Mouse (Mus musculus): ENCODE data around the gene Plekhh1. TPM values are rescaled to one million over a fixed set of nuclear protein-coding genes. Genes with fewer than 3 reads are reported as not detected.
"Not testable (repeated sequence)": the region's sequence is repeated elsewhere in the genome, so short reads cannot be mapped to it uniquely, and the experiment has no call there.

Gene Plekhh1
- polyA plus RNA-seq, 1 experiment = 6.8 TPM

- TF ChIP-seq POLR2A (IDR thresholded peaks at IDR 0.05; ENCODE audit: borderline replicate concordance, extremely low read depth, insufficient read depth, insufficient read length, poor library complexity, severe bottlenecking) = no peak
- no peak for TF ChIP-seq CTCF (IDR thresholded peaks at IDR 0.05; ENCODE audit: borderline replicate concordance, extremely low read depth, insufficient read depth, insufficient read length)
- no peak for DNase-seq (ENCODE audit: low read depth)
These were observed 26.0 kb upstream of the Plekhh1 start for GRCm38 (mm10) chr12:79002978-79003377.

GRCm38 (mm10) chr12:79005456-79005855, 23.5 kb upstream of the Plekhh1 start:
- TF ChIP-seq CTCF (IDR thresholded peaks at IDR 0.05; ENCODE audit: borderline replicate concordance, extremely low read depth, insufficient read depth, insufficient read length) (no peak), POLR2A (IDR thresholded peaks at IDR 0.05; ENCODE audit: borderline replicate concordance, extremely low read depth, insufficient read depth, insufficient read length, poor library complexity, severe bottlenecking) (no peak)
- no peak for DNase-seq (ENCODE audit: low read depth)

GRCm38 (mm10) chr12:79006076-79006475, 22.9 kb upstream of the Plekhh1 start:
- no peak for DNase-seq (ENCODE audit: low read depth)
- TF ChIP-seq POLR2A (IDR thresholded peaks at IDR 0.05; ENCODE audit: borderline replicate concordance, extremely low read depth, insufficient read depth, insufficient read length, poor library complexity, severe bottlenecking) (no peak), CTCF (IDR thresholded peaks at IDR 0.05; ENCODE audit: borderline replicate concordance, extremely low read depth, insufficient read depth, insufficient read length) (no peak)

GRCm38 (mm10) chr12:79006478-79007125, 22.4 kb upstream of the Plekhh1 start:
- DNase-seq (ENCODE audit: low read depth) = peak; percentile 78
- TF ChIP-seq POLR2A (IDR thresholded peaks at IDR 0.05; ENCODE audit: borderline replicate concordance, extremely low read depth, insufficient read depth, insufficient read length, poor library complexity, severe bottlenecking) = peak; percentile 8; the same call in 1 of the 2 replicates
- TF ChIP-seq CTCF (IDR thresholded peaks at IDR 0.05; ENCODE audit: borderline replicate concordance, extremely low read depth, insufficient read depth, insufficient read length) = peak; percentile 47; the same call in 1 of the 2 replicates

GRCm38 (mm10) chr12:79007126-79007753, 21.7 kb upstream of the Plekhh1 start, which contains the start of gene Tmem229b:
Tmem229b (minus strand) TSS chr12:79007627.
- TF ChIP-seq POLR2A (IDR thresholded peaks at IDR 0.05; ENCODE audit: borderline replicate concordance, extremely low read depth, insufficient read depth, insufficient read length, poor library complexity, severe bottlenecking) (peak; percentile 32; the same call in 1 of the 2 replicates), CTCF (IDR thresholded peaks at IDR 0.05; ENCODE audit: borderline replicate concordance, extremely low read depth, insufficient read depth, insufficient read length) (no peak)
- DNase-seq (ENCODE audit: low read depth) = peak; percentile 85

- TF ChIP-seq CTCF (IDR thresholded peaks at IDR 0.05; ENCODE audit: borderline replicate concordance, extremely low read depth, insufficient read depth, insufficient read length) (no peak), POLR2A (IDR thresholded peaks at IDR 0.05; ENCODE audit: borderline replicate concordance, extremely low read depth, insufficient read depth, insufficient read length, poor library complexity, severe bottlenecking) (no peak)
- DNase-seq (ENCODE audit: low read depth) = no peak
These were observed 18.4 kb upstream of the Plekhh1 start for GRCm38 (mm10) chr12:79010569-79010968.

GRCm38 (mm10) chr12:79016109-79016508, 12.9 kb upstream of the Plekhh1 start:
- DNase-seq (ENCODE audit: low read depth) = peak; percentile 79
- no peak for TF ChIP-seq CTCF (IDR thresholded peaks at IDR 0.05; ENCODE audit: borderline replicate concordance, extremely low read depth, insufficient read depth, insufficient read length)
- TF ChIP-seq POLR2A (IDR thresholded peaks at IDR 0.05; ENCODE audit: borderline replicate concordance, extremely low read depth, insufficient read depth, insufficient read length, poor library complexity, severe bottlenecking) = no peak

- DNase-seq (ENCODE audit: low read depth) = no peak
- TF ChIP-seq CTCF (IDR thresholded peaks at IDR 0.05; ENCODE audit: borderline replicate concordance, extremely low read depth, insufficient read depth, insufficient read length) (no peak), POLR2A (IDR thresholded peaks at IDR 0.05; ENCODE audit: borderline replicate concordance, extremely low read depth, insufficient read depth, insufficient read length, poor library complexity, severe bottlenecking) (no peak)
These were observed 11.0 kb upstream of the Plekhh1 start for GRCm38 (mm10) chr12:79017994-79018399.

GRCm38 (mm10) chr12:79021902-79022301, 7.1 kb upstream of the Plekhh1 start:
- no peak for DNase-seq (ENCODE audit: low read depth)
- no peak for TF ChIP-seq POLR2A (IDR thresholded peaks at IDR 0.05; ENCODE audit: borderline replicate concordance, extremely low read depth, insufficient read depth, insufficient read length, poor library complexity, severe bottlenecking)
- no peak for TF ChIP-seq CTCF (IDR thresholded peaks at IDR 0.05; ENCODE audit: borderline replicate concordance, extremely low read depth, insufficient read depth, insufficient read length)

- no peak for TF ChIP-seq POLR2A (IDR thresholded peaks at IDR 0.05; ENCODE audit: borderline replicate concordance, extremely low read depth, insufficient read depth, insufficient read length, poor library complexity, severe bottlenecking)
- peak; percentile 78 for TF ChIP-seq CTCF (IDR thresholded peaks at IDR 0.05; ENCODE audit: borderline replicate concordance, extremely low read depth, insufficient read depth, insufficient read length)
- DNase-seq (ENCODE audit: low read depth) = peak; percentile 69
These were observed 6.1 kb upstream of the Plekhh1 start for GRCm38 (mm10) chr12:79022882-79023281.

- not testable (repeated sequence) for DNase-seq (ENCODE audit: low read depth)
These were observed 1.4 kb upstream of the Plekhh1 start for GRCm38 (mm10) chr12:79027526-79027925.

GRCm38 (mm10) chr12:79034331-79034730, 5.4 kb downstream of the Plekhh1 start:
- TF ChIP-seq CTCF (IDR thresholded peaks at IDR 0.05; ENCODE audit: borderline replicate concordance, extremely low read depth, insufficient read depth, insufficient read length) (no peak), POLR2A (IDR thresholded peaks at IDR 0.05; ENCODE audit: borderline replicate concordance, extremely low read depth, insufficient read depth, insufficient read length, poor library complexity, severe bottlenecking) (no peak)
- DNase-seq (ENCODE audit: low read depth) = no peak

Data from brain, embryonic 14.5 days (tissue).